Mouse (Mus musculus) CH12.LX (cell line): ENCODE results near the gene Ccdc146.

ENCODE experiments used
- CHD2 ChIP-seq: IDR thresholded peaks from 2 replicates; pipeline ENCODE4 v1.6.1; 2011; ENCODE audit warnings: low read length, improper control_type of control experiment
- CTCF ChIP-seq, 2 experiments: IDR thresholded peaks in 1 of 2; conservative IDR thresholded peaks in 1 of 2; 2 replicates each; pipeline ENCODE4 v1.5.1; 2011 to 2012; ENCODE audit warnings: low read depth in 2 of 2, low read length in 2 of 2, improper control_type of control experiment in 1 of 2, inconsistent platforms in 1 of 2, mild to moderate bottlenecking in 1 of 2, moderate library complexity in 1 of 2
- E2F4 ChIP-seq: IDR thresholded peaks from 2 replicates; pipeline ENCODE4 v1.6.1; 2011; ENCODE audit warnings: low read depth, low read length, improper control_type of control experiment; ENCODE audit not compliant: insufficient replicate concordance
- ETS1 ChIP-seq: conservative IDR thresholded peaks from 2 replicates; pipeline ENCODE4 v1.6.1; 2012; ENCODE audit warnings: low read depth, mild to moderate bottlenecking, inconsistent platforms, low read length, improper control_type of control experiment, moderate library complexity
- MAFK ChIP-seq: IDR thresholded peaks from 2 replicates; pipeline ENCODE4 v1.6.1; 2011; ENCODE audit warnings: low read length, improper control_type of control experiment; ENCODE audit not compliant: insufficient replicate concordance
- MAX ChIP-seq: IDR thresholded peaks from 2 replicates; pipeline ENCODE4 v1.6.1; 2011; ENCODE audit warnings: low read length, improper control_type of control experiment
- MEF2A ChIP-seq: IDR thresholded peaks from 2 replicates; pipeline ENCODE4 v1.6.1; 2014; ENCODE audit warnings: low read depth, mild to moderate bottlenecking, inconsistent platforms, low read length, improper control_type of control experiment, borderline replicate concordance
- POLR2A ChIP-seq: IDR thresholded peaks from 2 replicates; pipeline ENCODE4 v1.6.1; 2011; ENCODE audit warnings: low read depth, mild to moderate bottlenecking, improper control_type of control experiment, low read length
- UBTF ChIP-seq: IDR thresholded peaks from 2 replicates; pipeline ENCODE4 v1.6.1; 2012; ENCODE audit warnings: low read depth, mild to moderate bottlenecking, inconsistent platforms, low read length, improper control_type of control experiment, moderate library complexity
- USF2 ChIP-seq: conservative IDR thresholded peaks from 2 replicates; pipeline ENCODE4 v1.6.1; 2011; ENCODE audit warnings: low read depth, low read length, improper control_type of control experiment
- ZC3H11A ChIP-seq: IDR thresholded peaks from 2 replicates; pipeline ENCODE4 v1.6.1; 2012; ENCODE audit warnings: low read depth, mild to moderate bottlenecking, inconsistent platforms, low read length, improper control_type of control experiment
- ZKSCAN1 ChIP-seq: IDR thresholded peaks from 2 replicates; pipeline ENCODE4 v1.6.1; 2012; ENCODE audit warnings: low read depth, inconsistent platforms, low read length, improper control_type of control experiment, borderline replicate concordance
- ZNF384 ChIP-seq: IDR thresholded peaks from 2 replicates; pipeline ENCODE4 v1.6.1; 2012; ENCODE audit warnings: low read depth, low read length, improper control_type of control experiment, inconsistent platforms

DNA sequence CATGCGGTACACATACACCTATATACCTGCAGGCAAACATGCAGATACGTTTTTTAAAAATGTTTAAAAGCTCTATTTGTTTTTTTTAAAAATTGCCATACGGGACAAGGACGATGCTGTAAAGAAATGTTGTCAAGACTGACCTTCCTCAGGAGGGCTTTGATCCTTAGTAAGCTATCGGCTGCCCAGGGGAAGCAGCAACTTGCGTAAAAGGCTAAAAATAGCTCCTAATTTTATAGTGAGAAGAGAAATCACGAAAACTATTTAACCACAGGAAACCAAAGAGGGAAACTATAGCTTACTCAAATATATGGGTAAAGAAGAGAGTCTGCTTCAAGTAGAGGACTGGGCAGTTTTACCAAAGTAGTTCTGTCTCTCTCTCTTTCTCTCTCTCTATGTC lies 163.7 kb downstream of the Ccdc146 start:
- TF ChIP-seq CHD2 (no peak), ZNF384 (no peak), CTCF (conservative IDR thresholded peaks at IDR 0.05 in 1 of 2, IDR thresholded peaks at IDR 0.05 in 1 of 2; ENCODE audit: low read depth in 2 of 2, low read length in 2 of 2) (no peak), POLR2A (no peak), USF2 (no peak), ZKSCAN1 (no peak), MAX (no peak), MAFK (no peak), E2F4 (no peak), ZC3H11A (no peak), UBTF (no peak), MEF2A (no peak), ETS1 (no peak)
